Mouse (Mus musculus): ENCODE data around the gene Wasf2. TPM values are rescaled to one million over a fixed set of nuclear protein-coding genes. Genes with fewer than 3 reads are reported as not detected.

Gene Wasf2
- total RNA-seq (2015) (226 and 236 TPM in 2 replicates), total RNA-seq (2017) (56.9 and 75.4 TPM in 2 replicates)

DNA sequence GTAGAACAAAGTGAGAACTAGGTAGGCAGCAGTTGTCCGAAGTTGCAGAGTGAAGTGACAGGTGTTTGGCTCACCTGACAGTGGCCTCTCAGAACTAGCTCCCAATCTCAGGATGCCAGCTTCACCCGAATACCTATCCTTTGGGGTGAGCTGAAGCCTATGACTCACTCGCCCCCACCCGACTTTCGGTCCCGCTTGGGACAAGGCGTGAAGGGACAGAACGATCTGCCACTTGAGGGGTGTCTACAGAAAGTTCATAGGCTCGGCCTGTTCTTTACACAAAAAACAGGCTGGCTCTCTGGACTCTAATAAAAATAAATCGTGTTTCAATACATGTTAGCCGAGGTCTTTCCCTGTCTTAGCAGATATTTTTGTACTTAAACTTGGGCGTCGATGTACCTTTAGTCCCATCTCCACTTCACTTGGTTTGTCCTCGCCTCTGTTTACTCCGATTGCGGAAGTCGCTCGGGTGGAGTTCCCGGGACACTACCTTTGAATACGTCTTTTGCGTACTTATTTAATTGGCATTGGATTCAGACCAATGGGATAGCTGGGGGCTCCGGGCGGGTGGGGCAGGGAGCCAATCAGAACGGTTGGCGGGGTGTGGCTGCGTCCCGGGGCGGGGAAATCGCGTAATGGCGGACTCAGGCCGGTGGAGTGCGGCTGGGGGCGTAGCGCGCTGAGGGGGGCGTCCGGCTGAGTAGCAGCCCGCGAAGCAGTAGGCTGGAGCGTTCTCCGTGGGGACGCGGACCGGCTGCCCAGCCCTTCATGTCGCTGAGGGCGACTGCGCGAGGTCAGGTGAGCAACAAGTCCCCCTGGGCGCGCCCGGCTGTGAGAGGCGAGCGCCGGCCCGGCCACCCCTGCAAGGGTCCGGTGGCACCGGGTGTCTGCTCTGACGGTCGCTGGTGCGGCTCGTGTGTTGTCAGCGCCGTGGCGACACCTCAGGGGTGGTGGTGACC is at the start of gene Wasf2:
Gene Wasf2 (plus strand): TSS at position 575 of the 959 bp plus-strand sequence.
- peak; percentile 89 for ATAC-seq (ENCODE audit: poor library complexity, severe bottlenecking)

DNA sequence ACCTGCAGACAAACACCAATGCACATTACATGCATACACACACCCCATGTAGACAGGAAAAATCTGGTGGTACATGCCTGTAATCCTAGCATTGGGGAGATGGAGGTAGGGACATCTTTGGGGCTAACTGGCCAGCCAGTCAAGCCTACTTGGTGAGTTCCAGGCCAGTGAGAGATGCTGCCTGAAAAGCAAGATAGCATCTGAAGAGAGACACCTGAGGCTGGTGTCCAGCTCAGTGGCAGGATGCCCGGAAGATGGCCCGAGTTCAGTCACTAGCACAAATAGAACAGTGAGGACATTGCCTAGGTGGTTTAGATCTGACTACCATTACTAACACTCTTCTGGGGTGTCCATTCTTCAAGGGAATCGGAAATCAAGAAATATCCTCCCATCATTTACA is 49.4 kb upstream of the Wasf2 start:
- ATAC-seq (ENCODE audit: poor library complexity, severe bottlenecking): no peak

DNA sequence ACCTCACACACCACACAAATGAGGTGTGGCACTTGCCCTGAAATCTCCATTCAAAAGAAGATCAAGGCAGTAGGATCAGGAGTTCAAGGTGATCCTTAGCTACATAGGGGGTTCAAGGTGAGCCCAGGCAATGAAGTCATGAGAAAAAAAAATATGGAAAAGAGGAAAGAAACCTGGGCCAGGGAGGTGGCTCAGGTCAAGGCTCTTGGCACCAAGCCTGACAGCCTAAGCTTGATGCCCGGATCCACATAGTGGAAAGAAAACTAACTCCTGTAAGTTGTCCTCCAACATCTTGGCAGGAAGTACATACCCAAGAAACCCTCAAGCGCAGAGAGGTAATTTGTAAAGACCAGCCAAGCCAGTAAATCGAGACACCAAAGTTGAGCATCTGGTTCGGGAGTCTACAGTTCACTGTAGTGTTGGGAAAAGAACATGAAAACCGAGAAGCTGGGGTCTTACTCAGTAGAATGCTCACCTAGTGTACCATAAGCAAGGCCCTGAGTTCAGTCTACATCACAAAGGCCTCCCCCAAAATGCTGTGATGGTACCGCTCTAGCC is 48.0 kb upstream of the Wasf2 start:
- no peak for ATAC-seq (ENCODE audit: poor library complexity, severe bottlenecking)

DNA sequence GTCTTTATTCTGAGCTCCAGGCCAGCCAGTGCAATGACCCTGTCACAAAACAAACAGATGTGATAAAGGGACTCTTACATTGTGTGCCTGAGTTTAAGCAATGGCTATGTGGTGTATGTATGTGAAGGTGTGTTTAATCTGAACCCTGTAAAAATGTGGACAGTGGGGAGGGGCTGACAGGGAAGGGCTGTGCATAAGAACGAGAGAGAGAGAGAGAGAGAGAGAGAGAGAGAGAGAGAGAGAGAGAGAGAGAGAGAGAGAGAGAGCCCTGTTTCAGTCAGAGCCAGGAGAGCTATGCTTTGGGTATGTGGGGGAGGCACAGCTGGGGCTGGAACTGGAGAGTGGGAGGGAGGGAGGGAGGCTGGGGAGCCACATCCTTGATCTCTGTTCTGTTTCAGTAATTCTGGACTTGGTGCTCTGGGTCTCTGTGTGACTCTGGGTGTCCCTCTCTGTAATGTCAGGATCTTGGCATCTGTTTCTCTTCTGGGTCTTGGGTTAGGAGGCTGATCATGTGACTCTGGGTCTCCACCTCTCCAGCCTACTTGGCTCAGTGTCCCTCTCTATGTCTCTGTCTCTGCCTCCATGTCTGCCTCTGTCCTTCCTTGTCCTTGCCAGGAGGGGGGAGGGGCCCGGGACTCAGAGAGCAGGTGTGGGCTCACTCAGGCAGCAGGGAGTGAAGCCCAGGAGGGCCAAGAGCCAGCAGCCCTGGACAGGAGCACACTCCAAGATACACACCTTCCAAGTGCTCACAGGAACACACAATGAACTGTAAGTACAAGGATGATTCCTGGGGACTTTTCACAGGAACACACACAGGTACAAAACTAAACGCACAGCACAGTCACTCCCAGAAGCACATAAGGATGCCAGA is 46.1 kb upstream of the Wasf2 start:
- no peak for ATAC-seq (ENCODE audit: poor library complexity, severe bottlenecking)

DNA sequence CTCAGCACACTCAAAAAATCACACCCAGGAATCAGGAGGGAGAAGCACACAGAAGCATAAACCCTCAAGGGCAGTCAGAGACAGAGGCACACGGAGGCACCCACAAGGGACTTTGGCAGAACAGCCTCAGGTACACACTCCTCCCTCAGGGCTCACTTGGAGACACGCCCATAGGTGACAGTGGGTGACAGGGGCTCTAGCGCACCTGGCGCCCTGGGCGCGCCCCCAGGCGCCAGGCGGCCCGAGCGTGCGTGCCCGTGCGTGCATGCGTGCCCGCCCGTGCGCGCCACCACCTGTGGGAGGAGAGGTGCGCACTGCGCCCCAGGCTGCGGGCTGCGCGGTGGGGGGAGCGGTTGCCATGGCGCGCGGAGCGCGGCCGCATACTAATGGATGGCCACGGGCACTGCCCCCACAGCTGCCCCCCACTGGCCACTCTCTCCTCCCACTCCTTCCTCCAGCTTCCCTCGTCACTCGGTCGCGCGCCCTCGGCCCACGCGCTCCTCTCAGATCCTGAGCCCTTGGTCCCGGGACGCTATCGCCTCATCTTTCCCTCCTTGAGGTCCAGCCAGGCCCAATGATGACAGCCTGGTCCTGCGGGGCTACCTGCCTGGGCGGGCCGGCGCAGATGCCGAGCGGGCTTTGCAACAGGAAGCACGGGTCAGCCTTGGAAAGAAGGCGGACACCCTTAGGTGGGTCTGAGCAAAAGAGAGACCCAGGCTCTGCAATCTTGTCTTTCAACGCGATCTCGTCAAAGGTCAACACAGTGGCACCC is 45.1 kb upstream of the Wasf2 start:
- no peak for ATAC-seq (ENCODE audit: poor library complexity, severe bottlenecking)

DNA sequence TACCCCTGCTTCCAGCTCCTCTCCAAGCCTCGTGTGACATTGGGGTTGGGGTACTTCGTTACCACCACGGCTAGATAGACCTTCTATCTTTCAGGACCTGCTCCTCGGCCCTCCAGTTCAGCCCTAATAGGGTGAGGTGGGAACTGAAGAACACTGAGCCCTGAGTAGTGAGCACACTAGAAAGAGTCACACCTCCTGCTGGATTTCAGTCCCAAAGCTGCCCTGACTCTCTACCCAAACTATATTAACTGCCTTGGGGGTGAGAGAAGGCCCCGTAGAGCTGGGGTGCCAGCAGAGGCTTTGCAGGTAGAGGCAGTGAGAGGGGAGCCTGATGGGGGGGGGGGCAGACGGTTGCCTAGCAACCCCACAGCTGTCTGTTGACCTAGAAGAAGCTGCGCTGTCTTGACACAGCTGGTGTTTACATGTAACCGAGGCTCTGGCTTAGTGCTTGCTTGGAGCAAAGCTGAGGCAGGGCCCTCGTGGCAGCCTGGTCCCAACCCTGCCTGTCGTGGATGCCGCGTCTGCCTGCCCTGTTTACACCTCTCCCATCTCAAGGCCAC is 44.4 kb upstream of the Wasf2 start:
- ATAC-seq (ENCODE audit: poor library complexity, severe bottlenecking): no peak

DNA sequence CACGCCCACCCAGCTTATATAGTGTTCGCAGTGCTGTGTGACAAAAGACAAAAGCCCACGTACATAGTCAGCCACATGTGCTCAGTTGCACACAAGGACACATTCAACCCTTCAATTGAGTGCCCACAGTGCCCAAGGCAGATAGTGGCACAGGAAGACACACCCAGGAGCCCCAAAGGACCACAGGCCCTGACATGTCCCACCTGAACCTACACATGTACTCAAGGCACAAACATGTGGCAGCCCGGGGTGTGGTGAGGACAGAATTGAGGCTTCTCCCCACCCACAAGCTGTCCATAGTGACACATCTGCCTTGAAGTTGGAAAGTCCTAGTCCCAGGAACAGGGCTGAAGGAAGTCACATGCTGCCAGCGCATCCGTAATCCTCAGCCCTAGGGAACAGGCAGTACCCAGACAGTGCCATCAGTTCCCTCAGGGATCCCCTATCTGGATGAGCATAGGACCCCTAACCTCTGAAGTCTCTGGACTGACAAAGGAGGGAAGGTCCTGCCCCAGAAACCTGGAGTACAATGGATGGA is 43.1 kb upstream of the Wasf2 start:
- ATAC-seq (ENCODE audit: poor library complexity, severe bottlenecking): no peak

DNA sequence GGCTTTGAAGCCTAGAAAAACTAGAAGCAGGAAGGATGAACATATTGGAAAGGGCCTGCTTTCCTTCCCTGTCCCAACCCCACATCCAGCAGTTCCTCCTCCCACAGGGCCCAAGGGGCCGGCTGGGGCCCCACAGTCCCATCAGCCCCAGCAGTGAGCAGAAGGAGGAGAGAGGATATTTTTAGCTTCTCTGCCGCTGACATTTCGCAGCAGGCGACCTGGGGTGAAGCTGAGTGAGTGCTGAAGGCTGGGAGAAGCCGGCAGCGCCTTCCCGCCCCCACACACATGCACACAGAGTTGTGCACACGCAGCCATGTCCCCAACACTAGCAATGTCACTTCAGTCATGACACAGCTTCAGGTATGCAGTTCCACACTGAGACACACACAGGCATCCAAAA is 42.5 kb upstream of the Wasf2 start:
- no peak for ATAC-seq (ENCODE audit: poor library complexity, severe bottlenecking)

DNA sequence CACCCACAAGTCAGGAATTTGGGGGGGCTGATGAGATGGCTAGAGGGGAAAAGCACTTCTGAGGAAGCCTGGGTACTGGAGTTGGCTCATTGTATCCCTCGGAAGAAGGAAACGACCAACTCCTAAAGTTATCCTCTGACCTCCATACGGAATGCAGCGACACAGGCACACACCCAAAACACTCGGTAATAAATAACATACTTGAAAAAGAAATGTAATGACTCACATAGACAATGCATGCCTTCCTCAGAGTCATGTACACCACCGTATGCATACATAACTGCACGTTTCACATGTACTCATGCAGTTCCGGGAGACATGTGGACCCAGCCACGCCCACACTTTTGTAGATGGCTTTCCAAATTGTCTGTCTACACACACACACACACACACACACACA is 41.0 kb upstream of the Wasf2 start:
- ATAC-seq (ENCODE audit: poor library complexity, severe bottlenecking): no peak

DNA sequence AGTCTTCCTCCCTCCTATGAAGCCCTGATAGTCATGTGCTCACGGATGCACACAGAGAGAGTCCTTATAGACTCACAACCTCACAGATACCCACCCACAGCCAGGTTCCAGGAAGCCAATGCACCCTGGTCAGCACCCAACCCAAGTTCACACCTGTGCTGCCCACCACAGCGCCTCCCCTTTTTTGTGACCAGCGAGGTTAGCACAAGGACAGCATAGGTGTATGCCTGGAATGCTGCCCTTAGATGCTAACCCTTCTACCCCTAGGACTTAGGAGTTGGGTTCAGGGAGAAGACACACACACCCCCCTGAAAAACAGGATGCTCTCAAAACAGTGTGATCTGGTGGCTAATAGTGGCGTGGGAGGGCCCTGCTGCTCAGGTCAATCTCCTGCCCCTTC is 40.5 kb upstream of the Wasf2 start:
- ATAC-seq (ENCODE audit: poor library complexity, severe bottlenecking): no peak

DNA sequence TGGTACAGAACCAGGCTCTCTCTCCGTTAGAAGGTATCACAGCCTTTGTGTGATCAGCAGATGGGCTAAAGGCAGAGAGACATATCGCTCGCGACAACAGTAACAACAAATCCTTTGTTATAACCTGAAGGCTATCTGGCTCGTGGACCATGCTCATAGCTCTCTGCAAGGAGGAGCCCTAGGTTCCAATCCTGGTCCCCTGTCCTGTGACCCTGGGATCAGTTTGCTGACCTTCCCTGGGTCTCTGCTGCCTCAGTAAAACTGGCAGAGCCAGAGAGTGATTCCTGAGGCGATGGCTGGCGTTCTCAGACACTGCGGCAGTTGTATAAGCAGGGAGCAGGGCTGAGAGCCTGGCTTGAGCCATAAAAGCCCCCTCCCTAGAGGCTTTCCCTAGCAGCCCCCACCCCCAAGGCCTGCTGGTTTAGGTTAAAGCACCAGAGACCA is 40.0 kb upstream of the Wasf2 start:
- ATAC-seq (ENCODE audit: poor library complexity, severe bottlenecking): no peak

DNA sequence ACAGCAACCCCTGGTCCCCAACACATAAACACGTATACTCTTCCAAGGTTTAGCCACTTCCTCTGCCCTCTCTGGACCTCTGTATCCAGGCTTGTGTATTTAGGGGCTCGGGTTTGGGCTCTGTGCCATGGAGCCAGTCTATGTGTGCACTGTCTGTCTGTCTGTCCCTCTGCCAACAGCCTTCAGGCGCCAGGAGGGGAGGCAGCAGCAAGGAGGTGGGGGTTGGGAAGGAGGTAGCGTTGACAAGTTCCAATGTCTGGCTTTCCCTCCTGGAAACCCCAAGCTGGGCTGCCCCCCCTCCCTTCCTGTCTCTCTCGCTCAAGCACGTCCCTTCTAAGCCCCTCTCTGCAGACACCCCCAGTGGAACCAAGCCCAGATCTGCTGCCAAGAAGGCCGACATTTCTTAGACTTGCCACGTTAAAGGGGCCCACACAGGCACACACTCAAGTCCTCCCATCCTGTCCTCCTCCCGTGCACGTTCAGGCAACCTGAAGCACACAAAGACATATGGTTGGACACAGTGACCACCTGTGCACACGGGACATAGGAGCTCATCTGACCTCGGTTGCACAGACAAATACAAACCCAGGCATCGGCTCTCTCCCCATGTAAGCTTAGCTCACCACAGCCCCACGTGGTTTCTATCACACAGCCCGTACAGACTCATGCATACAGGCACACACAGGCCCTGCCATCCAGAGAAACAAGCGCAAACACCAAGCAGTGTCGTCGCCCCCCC is 39.4 kb upstream of the Wasf2 start:
- no peak for ATAC-seq (ENCODE audit: poor library complexity, severe bottlenecking)

DNA sequence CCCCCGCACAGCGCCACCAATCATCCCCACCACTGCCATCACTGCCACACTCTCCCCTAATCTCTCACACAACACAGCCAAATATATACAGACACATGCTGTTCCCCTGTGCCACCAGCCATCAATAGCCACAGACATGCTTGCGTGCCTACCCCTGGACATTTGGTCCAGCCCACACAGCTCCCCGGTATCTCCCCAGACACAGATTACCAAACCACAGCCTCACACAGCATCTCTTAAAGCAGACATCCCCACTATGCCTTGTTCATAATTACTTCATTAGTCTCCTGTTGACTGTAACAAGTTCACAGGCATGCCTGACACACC is 38.9 kb upstream of the Wasf2 start:
- no peak for ATAC-seq (ENCODE audit: poor library complexity, severe bottlenecking)

DNA sequence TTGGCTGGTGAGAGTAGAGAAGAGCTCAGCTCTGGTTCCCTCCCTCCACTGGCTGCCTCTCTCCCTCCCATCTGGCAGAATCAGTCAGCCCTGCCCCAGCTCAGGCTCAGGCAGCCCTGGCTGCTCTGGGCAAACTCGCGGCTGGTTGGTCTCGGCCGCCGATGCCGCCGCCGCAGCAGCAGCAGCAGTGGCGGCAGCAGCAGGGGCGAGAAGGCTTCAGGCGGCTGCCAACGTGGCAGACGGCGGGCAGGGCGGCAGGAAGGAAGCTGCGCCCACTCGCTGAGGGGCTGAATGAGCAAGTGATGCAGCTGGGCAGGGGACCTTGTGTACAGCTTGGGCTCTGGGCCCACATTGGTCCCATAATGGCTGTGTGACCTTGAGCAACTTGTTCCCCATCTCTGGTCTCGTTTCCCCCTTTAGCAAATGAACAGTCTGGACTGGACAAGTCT is 37.8 kb upstream of the Wasf2 start:
- peak; percentile 51 for ATAC-seq (ENCODE audit: poor library complexity, severe bottlenecking)

DNA sequence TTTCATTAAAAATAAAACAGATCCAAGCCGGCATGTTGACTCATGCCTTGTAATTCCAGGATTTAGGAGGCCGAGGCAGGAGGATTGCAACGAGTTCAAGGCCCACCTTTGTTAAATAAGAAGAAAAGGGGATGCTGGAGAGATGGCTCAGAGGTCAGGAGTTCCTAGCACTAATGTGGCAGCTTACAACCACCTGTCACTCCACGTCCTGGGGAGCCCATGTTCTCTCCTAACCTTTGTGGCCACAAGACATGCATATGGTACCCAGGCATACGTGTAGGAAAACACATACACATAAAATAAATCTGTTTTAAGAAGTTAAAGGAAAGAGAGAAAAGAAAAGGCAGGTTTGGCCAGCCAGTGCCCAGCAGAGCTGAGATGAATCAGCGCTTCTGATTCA is 37.2 kb upstream of the Wasf2 start:
- no peak for ATAC-seq (ENCODE audit: poor library complexity, severe bottlenecking)

DNA sequence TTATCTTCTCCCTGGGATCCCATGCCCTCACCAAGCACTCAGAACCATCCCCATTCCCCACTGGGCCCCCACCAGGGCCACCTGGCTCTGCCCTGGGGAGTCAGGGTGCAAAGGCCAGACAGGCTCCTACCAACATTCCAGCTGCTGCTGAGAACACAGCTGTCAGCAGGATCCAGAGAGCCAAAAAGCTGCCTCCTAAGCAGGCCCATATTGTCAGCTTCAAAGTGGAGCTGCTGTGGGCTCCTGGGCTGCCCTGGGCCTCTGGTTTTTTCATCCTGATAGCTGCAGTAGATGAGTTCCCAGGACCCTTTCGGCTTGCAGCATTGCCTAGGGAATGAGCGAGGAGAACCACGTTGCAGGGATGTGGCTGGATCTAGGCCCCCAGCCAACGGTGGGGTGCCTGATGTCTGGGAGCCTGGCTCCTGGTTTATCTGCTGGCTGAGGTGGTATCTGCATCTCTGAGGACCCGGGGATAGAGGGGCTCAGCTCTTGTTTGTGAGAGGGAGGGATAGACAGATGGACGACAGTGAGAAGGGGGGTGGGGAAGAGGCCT is 36.7 kb upstream of the Wasf2 start:
- ATAC-seq (ENCODE audit: poor library complexity, severe bottlenecking): no peak

DNA sequence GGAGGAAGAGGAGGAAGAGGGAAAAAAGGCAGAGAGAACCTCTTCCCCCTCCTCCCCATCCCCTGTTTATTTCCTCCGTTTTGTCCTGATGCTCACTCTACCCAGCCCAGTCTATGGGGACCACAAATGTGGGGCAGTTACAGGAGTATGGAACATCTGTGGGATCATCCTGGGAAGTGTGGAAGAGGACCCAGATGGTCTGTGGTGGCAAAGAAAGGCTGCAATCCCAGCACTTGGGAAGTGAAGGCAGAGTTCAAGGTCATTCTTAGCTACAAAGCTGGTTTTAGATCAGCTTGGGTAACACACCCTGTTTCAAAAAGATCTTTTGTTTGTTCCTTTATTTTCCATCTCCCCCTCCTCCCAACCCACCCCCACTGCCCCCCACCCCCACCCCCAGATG is 36.0 kb upstream of the Wasf2 start:
- no peak for ATAC-seq (ENCODE audit: poor library complexity, severe bottlenecking)

DNA sequence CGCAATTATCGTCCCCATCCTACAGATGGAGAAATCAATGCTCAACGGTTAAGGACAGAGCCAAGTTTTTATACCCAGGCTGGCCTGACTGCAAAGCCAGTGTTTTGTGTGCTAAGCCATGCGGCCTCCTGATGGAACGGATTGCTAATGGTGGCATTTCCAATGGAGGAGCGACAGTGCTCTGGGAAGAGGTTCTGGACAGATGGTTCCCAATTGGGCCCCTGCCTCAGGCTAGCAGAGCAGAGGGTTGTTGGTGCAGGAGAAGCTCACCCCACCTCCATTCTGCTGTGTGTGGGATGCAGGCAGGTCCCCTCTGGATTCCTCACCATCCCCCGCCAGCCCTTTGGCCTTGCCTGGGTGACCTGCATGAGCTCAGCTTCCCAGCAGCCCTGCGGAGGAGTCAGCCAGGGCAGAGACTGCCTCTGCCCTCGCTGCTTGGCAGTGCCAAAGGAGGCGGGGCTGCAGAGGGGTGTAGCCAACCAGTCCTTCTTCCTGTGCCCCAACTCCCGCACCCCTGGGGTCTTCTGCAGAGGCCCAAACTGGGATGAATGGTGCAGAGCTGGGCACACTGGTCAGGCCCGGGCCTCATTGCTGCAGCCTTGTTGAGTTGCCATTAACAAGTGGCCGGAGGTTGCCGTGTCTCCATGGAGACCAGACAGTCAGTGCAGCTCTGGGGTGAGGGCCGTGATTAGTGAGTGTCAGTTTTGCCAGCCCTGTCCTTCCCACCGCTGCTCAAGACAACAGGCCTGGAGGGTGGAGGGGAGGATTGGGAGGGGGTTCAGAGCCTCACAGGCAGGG is 35.2 kb upstream of the Wasf2 start:
- peak; percentile 70 for ATAC-seq (ENCODE audit: poor library complexity, severe bottlenecking)

Data from megakaryocyte, adult 5-6 weeks (primary cell).